Mouse (Mus musculus) lung, postnatal 0 days (tissue): ENCODE results near the gene Pde3a. TPM values are rescaled to one million over a fixed set of nuclear protein-coding genes. Genes with fewer than 3 reads are reported as not detected.
A peak's percentile ranks its signal among the peaks of the same experiment; 100 is the strongest.

Experiments used
- ATAC-seq: fragments of 200-750 bp; cut with Nextera tagmentation; 2 replicates; pipeline ENCODE4 v1.8.0; 2017; ENCODE audit warnings: moderate library complexity
- DNase-seq: peaks from one replicate; pipeline ENCODE4 v3.0.0-alpha.2; 2016; ENCODE audit warnings: low spot score
- H3K27ac ChIP-seq: fragments of 300-500 bp; sonication (generic); 2 replicates; pipeline ENCODE4 v1.5.1; 2014; ENCODE audit warnings: antibody characterized with exemption, mild to moderate bottlenecking, low read length, mixed read lengths
- H3K27me3 ChIP-seq: fragments of 300-500 bp; sonication (generic); replicated peaks from 2 replicates; pipeline ENCODE4 v1.6.1; 2014; ENCODE audit warnings: low read length, mixed read lengths; ENCODE audit not compliant: insufficient read depth
- H3K36me3 ChIP-seq: fragments of 300-500 bp; sonication (generic); 2 replicates; pipeline ENCODE4 v1.6.1; 2014; ENCODE audit warnings: low read length, mixed read lengths; ENCODE audit not compliant: insufficient read depth
- H3K4me1 ChIP-seq: fragments of 300-500 bp; sonication (generic); 2 replicates; pipeline ENCODE4 v1.6.1; 2014; ENCODE audit warnings: antibody characterized with exemption, low read depth, low read length, mixed read lengths; ENCODE audit not compliant: insufficient read depth
- H3K4me2 ChIP-seq: fragments of 300-500 bp; sonication (generic); replicated peaks from 2 replicates; pipeline ENCODE4 v1.6.1; 2014; ENCODE audit warnings: low read depth, mild to moderate bottlenecking, low read length, moderate library complexity, mixed read lengths
- H3K4me3 ChIP-seq: fragments of 300-500 bp; sonication (generic); 2 replicates; pipeline ENCODE4 v1.5.1; 2014; ENCODE audit warnings: low read depth, low read length
- H3K9ac ChIP-seq: fragments of 300-500 bp; sonication (generic); replicated peaks from 2 replicates; pipeline ENCODE4 v1.6.1; 2014; ENCODE audit warnings: low read depth, mild to moderate bottlenecking
- H3K9me3 ChIP-seq: fragments of 300-500 bp; sonication (generic); 2 replicates; pipeline ENCODE4 v1.6.1; 2016; ENCODE audit warnings: low read length, mixed read lengths
- CTCF ChIP-seq: IDR thresholded peaks from 2 replicates; pipeline ENCODE4 v1.5.1; 2016; ENCODE audit warnings: antibody characterized with exemption, mild to moderate bottlenecking
- EP300 ChIP-seq: IDR thresholded peaks from 2 replicates; pipeline ENCODE4 v1.6.1; 2016; ENCODE audit warnings: antibody characterized with exemption, mild to moderate bottlenecking, control low read depth
- WGBS: fragments of 180-500 bp; shearing (Covaris S2); extraction: QIAGEN DNeasy Blood & Tissue Kit; methylation state at CpG from one replicate; pipeline ENCODE4 v1.1.7; 2014; 5-methylcytosine and 5-hydroxymethylcytosine counted together
- polyA plus RNA-seq: library from polyadenylated mRNA; unstranded; fragments of >200 nt; fragmentation: Nextera tagmentation; extraction: Ambion mirVana; gene quantifications from 2 replicates; pipeline ENCODE4 v1.2.1, GENCODE M21; 2015

Gene Pde3a
- polyA plus RNA-seq, 1 experiment from 2014 or later = 12.1 TPM

DNA sequence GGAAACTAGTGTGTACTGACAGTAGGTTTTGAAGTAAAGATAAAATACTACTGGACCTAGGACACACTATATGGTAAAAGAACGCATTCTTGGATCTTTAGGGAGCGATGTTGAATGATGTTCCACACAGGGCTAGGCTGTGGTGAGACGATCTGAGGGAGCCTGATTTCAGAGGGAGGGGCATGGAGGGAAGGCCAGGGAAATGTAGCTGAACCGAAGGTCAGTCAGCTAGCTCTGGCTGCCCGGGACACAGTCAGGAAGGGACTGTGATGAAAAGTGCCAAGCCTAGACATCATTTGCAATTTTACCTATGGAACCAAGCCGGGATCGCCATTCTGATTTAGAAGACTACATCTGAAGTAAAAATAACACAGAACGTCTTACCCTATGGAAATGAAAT is 7.8 kb downstream of the Pde3a start:
- H3K36me3 ChIP-seq = no peaks in the 10 kb centered on the region
- 69% methylated on average over 8 of the region's 8 CpGs for WGBS
- no peaks in the 10 kb centered on the region for H3K9me3 ChIP-seq
- TF ChIP-seq CTCF = no peak
- TF ChIP-seq EP300 = no peak
- no peak overlapping the region for H3K27ac ChIP-seq
- no peak overlapping the region for H3K9ac ChIP-seq
- ATAC-seq (no peak), DNase-seq (no peak)
- no peaks in the 10 kb centered on the region; the same call in 1 of the 2 replicates for H3K4me1 ChIP-seq
- no peak overlapping the region for H3K4me2 ChIP-seq
- no peaks in the 10 kb centered on the region for H3K27me3 ChIP-seq
- H3K4me3 ChIP-seq = no peak overlapping the region

DNA sequence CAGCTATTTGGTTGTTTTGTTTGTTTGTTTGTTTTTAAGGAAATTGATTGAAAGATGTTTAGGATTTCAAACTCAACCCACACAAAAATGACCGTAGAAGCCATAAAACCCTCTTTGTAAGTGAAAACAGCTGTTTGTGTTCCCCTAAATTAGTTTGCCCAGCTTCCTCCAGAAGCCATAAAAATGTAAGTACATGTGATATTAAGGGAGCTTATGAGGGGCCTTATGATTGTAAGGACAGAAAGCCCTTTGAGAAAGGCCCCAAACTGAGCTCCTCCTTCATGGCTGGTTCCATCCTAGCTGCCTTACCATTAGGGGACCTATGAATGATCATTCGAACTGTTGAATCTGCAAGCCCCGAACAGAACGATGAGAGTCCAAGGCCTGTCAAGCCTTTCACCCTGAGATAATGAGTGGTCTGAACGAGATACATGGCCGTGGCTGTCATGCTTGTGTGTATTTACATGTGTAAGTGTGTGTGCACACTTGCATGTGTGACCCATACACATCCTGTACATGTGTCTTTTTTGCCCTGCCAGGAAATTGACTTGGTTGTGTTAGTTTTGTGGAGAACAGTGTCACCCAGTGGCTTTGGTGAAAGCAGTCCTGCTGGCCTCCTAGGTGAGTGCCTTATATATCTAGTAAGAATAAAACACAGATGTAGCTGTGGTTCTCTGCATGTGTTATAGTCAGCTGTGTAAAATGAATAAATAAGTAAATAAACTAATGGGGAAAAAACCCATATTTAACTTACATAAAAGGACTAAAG is 8.5 kb downstream of the Pde3a start:
- no peak overlapping the region for H3K9ac ChIP-seq

DNA sequence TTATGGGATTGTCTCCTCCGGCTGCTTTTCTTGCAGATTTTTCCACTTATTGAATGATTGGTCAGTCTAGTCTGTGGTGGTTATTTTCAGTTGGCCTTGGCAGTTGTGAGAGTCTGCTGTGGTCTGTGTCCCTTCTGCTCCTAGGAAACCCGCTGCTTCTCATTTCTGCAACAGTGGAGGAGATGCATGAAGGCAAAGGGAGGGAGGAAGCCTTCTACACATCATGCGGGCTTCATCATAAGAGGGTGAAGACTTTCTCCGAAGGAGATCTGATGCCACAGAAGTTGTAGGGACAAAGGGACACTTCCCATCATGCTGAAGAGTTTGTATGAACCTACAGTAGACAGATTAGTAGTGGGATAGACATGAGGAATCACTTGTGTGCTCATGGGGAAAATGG is 16.2 kb downstream of the Pde3a start:
- Histone ChIP-seq H3K27me3 (no peaks in the 10 kb centered on the region), H3K4me2 (no peak overlapping the region), H3K4me1 (no peaks in the 10 kb centered on the region), H3K9ac (no peak overlapping the region), H3K27ac (no peak overlapping the region), H3K4me3 (no peak overlapping the region), H3K36me3 (no peaks in the 10 kb centered on the region), H3K9me3 (no peaks in the 10 kb centered on the region)
- TF ChIP-seq CTCF = no peak
- no peak for TF ChIP-seq EP300
- ATAC-seq (no peak), DNase-seq (no peak)
- WGBS = 90% methylated on average over 4 of the region's 4 CpGs

More for the DNA sequence above, 8.5 kb downstream of the Pde3a start:
- H3K36me3 ChIP-seq = no peaks in the 10 kb centered on the region
- DNase-seq (peak; percentile 51), ATAC-seq (no peak)
- no peaks in the 10 kb centered on the region for H3K9me3 ChIP-seq
- TF ChIP-seq EP300 (no peak), CTCF (peak; percentile 55)
- H3K27me3 ChIP-seq = no peaks in the 10 kb centered on the region
- H3K27ac ChIP-seq = no peak overlapping the region
- H3K4me3 ChIP-seq = no peak overlapping the region
- WGBS = 72% methylated on average over 6 of the region's 6 CpGs
- no peaks in the 10 kb centered on the region for H3K4me1 ChIP-seq
- H3K4me2 ChIP-seq = no peak overlapping the region

DNA sequence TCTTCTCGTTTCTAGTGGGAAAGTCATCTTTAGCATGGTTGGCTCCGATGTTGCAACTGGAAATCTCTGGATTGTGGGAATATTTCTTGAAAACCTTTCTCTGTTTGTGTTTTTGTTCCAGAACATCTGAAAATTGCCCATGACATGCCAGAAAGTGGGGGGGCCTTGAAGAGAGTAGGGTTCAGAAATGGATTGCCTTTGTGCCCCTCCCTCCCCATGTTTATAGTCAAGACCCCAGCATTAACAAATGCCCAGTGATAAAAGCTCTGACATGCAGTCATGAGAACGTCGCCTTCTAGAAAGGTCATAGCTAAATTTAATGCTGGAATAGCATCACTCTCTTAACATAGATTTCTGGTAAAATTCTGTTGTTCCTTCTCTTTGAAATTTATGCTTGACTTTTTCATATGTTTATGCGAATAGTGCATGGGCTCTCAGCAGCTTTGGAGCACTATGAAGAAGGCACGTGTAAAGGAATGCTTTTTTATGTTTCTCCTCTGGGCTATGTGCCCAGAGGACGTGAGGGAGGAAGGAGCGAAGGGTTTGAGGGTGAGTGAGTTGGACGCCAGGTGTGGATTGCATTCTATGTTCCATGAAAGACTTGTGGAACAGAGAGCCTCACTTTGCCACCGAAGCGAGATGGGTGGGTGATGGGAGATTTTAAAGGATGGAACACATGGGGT is 19.0 kb downstream of the Pde3a start:
- no peak for TF ChIP-seq CTCF
- no peak for TF ChIP-seq EP300
- 56% methylated on average over 11 of the region's 11 CpGs for WGBS
- Histone ChIP-seq H3K4me1 (no peaks in the 10 kb centered on the region; the same call in 1 of the 2 replicates), H3K9ac (no peak overlapping the region), H3K27ac (no peak overlapping the region), H3K9me3 (no peaks in the 10 kb centered on the region), H3K36me3 (no peaks in the 10 kb centered on the region), H3K27me3 (no peaks in the 10 kb centered on the region), H3K4me3 (no peak overlapping the region), H3K4me2 (no peak overlapping the region)
- peak; percentile 9 for DNase-seq
- ATAC-seq = peak; percentile 54

DNA sequence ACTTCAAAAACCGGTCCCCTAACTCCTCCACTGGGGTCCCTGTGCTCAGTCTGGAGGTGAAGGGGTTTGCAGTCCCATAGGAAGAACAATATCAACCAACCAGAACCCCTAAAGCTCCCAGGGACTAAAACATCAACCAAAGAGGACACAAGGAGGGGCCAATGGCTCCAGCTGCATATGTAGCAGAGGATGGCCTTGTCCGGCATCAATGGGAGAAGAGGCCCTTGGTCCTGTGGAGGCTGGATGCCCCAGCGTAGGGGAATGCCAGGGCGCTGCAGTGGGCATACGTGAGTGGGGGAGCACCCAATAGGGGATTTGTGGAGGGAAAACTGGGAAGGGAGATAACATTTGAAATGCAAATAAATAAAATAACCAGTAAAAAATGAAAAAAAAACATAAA is 19.8 kb downstream of the Pde3a start:
- no peak overlapping the region for H3K4me3 ChIP-seq
- TF ChIP-seq CTCF = no peak
- no peak for TF ChIP-seq EP300
- H3K4me2 ChIP-seq = no peak overlapping the region
- no peaks in the 10 kb centered on the region for H3K36me3 ChIP-seq
- H3K27ac ChIP-seq = no peak overlapping the region
- H3K4me1 ChIP-seq = no peaks in the 10 kb centered on the region; the same call in 1 of the 2 replicates
- no peak for DNase-seq
- no peak overlapping the region for H3K9ac ChIP-seq
- no peaks in the 10 kb centered on the region for H3K9me3 ChIP-seq
- H3K27me3 ChIP-seq = no peaks in the 10 kb centered on the region
- 90% methylated on average over 5 of the region's 5 CpGs for WGBS
- ATAC-seq = no peak

DNA sequence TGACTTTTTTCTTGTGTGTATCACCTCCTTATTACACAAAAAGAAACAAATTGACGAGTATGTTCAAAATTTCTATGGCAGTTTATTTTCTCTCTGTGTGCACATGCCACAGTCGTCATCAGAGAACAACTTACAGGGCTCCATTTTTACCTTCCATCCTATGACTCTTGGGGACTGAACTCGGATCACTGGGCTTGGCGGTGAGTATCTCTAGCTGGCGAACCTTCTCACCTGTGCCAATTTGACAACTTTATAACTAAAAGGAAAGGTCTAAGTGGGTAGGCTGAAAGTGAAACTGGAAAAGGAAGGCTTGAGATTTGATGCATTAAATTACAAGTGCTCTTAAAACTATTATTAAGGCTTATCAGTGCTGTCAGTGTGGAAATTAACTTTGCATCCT is 22.1 kb downstream of the Pde3a start:
- H3K9me3 ChIP-seq = no peaks in the 10 kb centered on the region
- H3K36me3 ChIP-seq = no peaks in the 10 kb centered on the region
- no peak for TF ChIP-seq CTCF
- no peak for TF ChIP-seq EP300
- H3K27me3 ChIP-seq = no peaks in the 10 kb centered on the region
- ATAC-seq (no peak), DNase-seq (no peak)
- no peak overlapping the region for H3K4me2 ChIP-seq
- no peak overlapping the region for H3K4me3 ChIP-seq
- no peak overlapping the region for H3K27ac ChIP-seq
- WGBS = 75% methylated on average over 5 of the region's 5 CpGs
- H3K4me1 ChIP-seq = no peaks in the 10 kb centered on the region; the same call in 1 of the 2 replicates
- H3K9ac ChIP-seq = no peak overlapping the region
